Mouse (Mus musculus): ENCODE data around the gene Gtf2a1l. TPM values are rescaled to one million over a fixed set of nuclear protein-coding genes. Genes with fewer than 3 reads are reported as not detected.

Gtf2a1l gene
- polyA plus RNA-seq, 1 experiment from 2014 or later: 0.12 TPM

- H3K4me1 ChIP-seq: 0 out of 2 replicates have a peak, but pooled peaks cover 2% of the 10 kb centered on the region
- H3K27me3 ChIP-seq: no peaks in the 10 kb centered on the region
- H3K9ac ChIP-seq: no peak overlapping the region
- no peaks in the 10 kb centered on the region for H3K36me3 ChIP-seq
- H3K9me3 ChIP-seq: no peaks in the 10 kb centered on the region
- H3K4me3 ChIP-seq: no peak overlapping the region
- WGBS: 34% methylated on average over 8 of the region's 8 CpGs
- H3K4me2 ChIP-seq: peak overlapping the region; percentile 35; the same call in 1 of the 2 replicates
- ATAC-seq (ENCODE audit: borderline replicate concordance, extremely low read depth, low FRiP score, low TSS enrichment): no peak
- H3K27ac ChIP-seq: no peak overlapping the region
Measured at GRCm38 (mm10) chr17:88749646-88750045, 81.2 kb downstream of the Gtf2a1l start.

- 9% methylated on average over 17 of the region's 17 CpGs for WGBS
- Histone ChIP-seq H3K9ac (no peak overlapping the region), H3K36me3 (no peaks in the 10 kb centered on the region), H3K4me3 (no peak overlapping the region), H3K4me2 (peak overlapping the region; percentile 44), H3K27ac (no peak overlapping the region), H3K9me3 (no peaks in the 10 kb centered on the region), H3K4me1 (0 out of 2 replicates have a peak, but pooled peaks cover 3% of the 10 kb centered on the region), H3K27me3 (no peaks in the 10 kb centered on the region)
- peak; percentile 49; the same call in 1 of the 2 replicates for ATAC-seq (ENCODE audit: borderline replicate concordance, extremely low read depth, low FRiP score, low TSS enrichment)
Measured at GRCm38 (mm10) chr17:88752827-88753471, 84.5 kb downstream of the Gtf2a1l start.

DNA sequence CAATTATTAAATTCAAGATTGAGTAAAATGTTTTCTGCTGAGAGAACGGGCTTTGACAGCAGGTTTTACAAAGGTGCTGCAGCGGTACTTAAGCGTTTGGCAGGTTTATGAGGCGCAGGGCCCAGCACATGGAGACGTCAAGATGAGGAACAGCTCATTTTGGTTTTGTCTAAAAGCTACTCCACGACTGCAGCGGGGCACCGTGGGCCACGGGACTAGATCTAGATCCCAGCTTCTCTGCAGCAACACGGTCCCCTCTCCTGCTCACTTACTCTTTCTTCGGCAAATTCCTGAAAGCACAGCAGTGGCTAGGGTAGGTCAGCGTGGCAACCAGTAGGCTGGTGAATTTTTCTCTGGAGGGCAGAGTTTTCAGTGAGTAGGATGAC is 85.0 kb downstream of the Gtf2a1l start:
- Histone ChIP-seq H3K9ac (no peak overlapping the region), H3K4me1 (0 out of 2 replicates have a peak, but pooled peaks cover 7% of the 10 kb centered on the region), H3K4me3 (no peak overlapping the region), H3K27me3 (no peaks in the 10 kb centered on the region), H3K9me3 (no peaks in the 10 kb centered on the region), H3K36me3 (no peaks in the 10 kb centered on the region), H3K4me2 (peak overlapping the region; percentile 44), H3K27ac (no peak overlapping the region)
- 48% methylated on average over 12 of the region's 12 CpGs for WGBS
- ATAC-seq (ENCODE audit: borderline replicate concordance, extremely low read depth, low FRiP score, low TSS enrichment): no peak

GRCm38 (mm10) chr17:88755776-88756175 is 87.3 kb downstream of the Gtf2a1l start:
- ATAC-seq (ENCODE audit: borderline replicate concordance, extremely low read depth, low FRiP score, low TSS enrichment): no peak
- Histone ChIP-seq H3K4me3 (no peak overlapping the region), H3K9me3 (no peaks in the 10 kb centered on the region), H3K4me2 (no peak overlapping the region), H3K9ac (no peak overlapping the region), H3K27ac (no peak overlapping the region), H3K27me3 (no peaks in the 10 kb centered on the region), H3K36me3 (no peaks in the 10 kb centered on the region), H3K4me1 (0 out of 2 replicates have a peak, but pooled peaks cover 7% of the 10 kb centered on the region)
- WGBS: 66% methylated on average over 6 of the region's 6 CpGs

DNA sequence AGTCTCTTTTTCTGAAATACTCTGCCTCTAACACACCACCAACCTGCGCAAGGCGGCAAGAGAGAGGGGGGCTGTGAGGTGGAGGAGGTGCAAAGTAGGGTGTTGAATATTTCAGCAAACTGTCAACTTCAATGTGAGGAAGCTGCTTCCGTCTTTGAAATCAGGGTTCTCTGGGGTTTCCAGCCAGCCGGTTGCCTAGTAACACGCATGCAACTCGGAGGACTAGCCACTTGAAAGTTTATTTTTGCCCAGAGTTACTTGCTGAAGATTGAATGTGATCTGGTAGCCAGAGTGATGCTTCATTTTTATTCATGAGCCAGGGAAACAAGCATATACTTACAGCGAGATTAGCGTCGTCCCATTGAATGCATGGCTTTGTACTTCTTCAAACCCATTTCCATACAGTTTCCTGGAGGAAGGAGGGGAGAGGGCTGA is 89.6 kb downstream of the Gtf2a1l start:
- no peak overlapping the region for H3K4me2 ChIP-seq
- no peak overlapping the region for H3K9ac ChIP-seq

DNA sequence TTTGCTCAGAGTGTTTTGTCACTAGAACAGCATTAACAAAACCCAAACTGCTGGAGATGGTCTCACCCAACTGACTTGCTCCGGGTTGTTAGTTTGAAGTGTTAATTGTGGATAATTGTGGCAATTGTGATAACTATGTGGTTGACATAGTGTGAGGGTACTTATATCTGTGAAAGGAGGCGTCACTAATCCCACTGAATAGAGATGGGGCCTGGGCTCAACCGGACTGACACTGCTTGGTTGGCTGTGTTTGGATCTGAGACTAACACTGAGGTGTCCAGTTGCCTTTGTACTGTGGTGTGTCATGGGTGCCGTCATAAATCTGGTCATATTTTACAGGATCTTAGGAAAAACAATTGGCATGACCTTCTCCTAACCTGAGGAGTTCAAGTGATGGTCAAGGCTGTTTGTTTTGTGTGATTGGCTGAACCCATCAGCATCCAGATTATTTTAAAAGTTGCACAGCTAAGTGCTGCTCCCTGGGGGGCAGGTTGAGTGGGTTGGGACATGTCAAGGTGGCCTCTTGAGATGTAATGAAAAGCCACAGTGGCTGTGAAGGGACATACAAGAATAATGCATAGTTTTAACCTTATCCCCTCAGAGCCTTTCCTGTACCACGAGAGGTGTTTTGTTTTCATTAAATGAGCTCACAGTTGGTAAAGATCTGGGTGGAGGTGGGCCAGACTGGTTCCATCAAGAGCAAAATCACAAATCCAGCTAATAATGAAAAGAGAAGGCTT is 95.1 kb downstream of the Gtf2a1l start:
- WGBS: 43% methylated on average over 5 of the region's 5 CpGs
- Histone ChIP-seq H3K27me3 (no peaks in the 10 kb centered on the region), H3K4me2 (no peak overlapping the region), H3K27ac (no peak overlapping the region), H3K4me1 (no peaks in the 10 kb centered on the region), H3K9me3 (no peaks in the 10 kb centered on the region), H3K36me3 (no peaks in the 10 kb centered on the region), H3K4me3 (no peak overlapping the region), H3K9ac (no peak overlapping the region)
- no peak for ATAC-seq (ENCODE audit: borderline replicate concordance, extremely low read depth, low FRiP score, low TSS enrichment)

More for the DNA sequence above, 89.6 kb downstream of the Gtf2a1l start:
- H3K27me3 ChIP-seq: no peaks in the 10 kb centered on the region
- no peak overlapping the region for H3K4me3 ChIP-seq
- no peaks in the 10 kb centered on the region for H3K36me3 ChIP-seq
- ATAC-seq (ENCODE audit: borderline replicate concordance, extremely low read depth, low FRiP score, low TSS enrichment): no peak
- no peaks in the 10 kb centered on the region for H3K9me3 ChIP-seq
- no peak overlapping the region for H3K27ac ChIP-seq
- 13% methylated on average over 9 of the region's 9 CpGs for WGBS
- 0 out of 2 replicates have a peak, but pooled peaks cover 5% of the 10 kb centered on the region for H3K4me1 ChIP-seq

GRCm38 (mm10) chr17:88764136-88764485 is 95.7 kb downstream of the Gtf2a1l start:
- no peaks in the 10 kb centered on the region for H3K36me3 ChIP-seq
- H3K27ac ChIP-seq: no peak overlapping the region
- ATAC-seq (ENCODE audit: borderline replicate concordance, extremely low read depth, low FRiP score, low TSS enrichment): no peak
- H3K4me1 ChIP-seq: no peaks in the 10 kb centered on the region
- no peak overlapping the region for H3K9ac ChIP-seq
- no peaks in the 10 kb centered on the region for H3K9me3 ChIP-seq
- H3K4me3 ChIP-seq: no peak overlapping the region
- no peaks in the 10 kb centered on the region for H3K27me3 ChIP-seq
- 64% methylated on average over 3 of the region's 3 CpGs for WGBS
- no peak overlapping the region for H3K4me2 ChIP-seq

Other genes with a start within 250 kb of the Gtf2a1l start
- 19.3 and 20.5 TPM in 2 replicates for gene Foxn2, start 227.9 kb upstream of the Gtf2a1l start, polyA plus RNA-seq (2015; fragmentation: Nextera tagmentation; extraction: Ambion mirVana)
- gene Ppp1r21, start 138.5 kb upstream of the Gtf2a1l start, polyA plus RNA-seq (2015; fragmentation: Nextera tagmentation; extraction: Ambion mirVana): 21.7 and 24.4 TPM in 2 replicates
- 6.6 and 8.4 TPM in 2 replicates for gene Ston1, start 71.0 kb upstream of the Gtf2a1l start, polyA plus RNA-seq (2015; fragmentation: Nextera tagmentation; extraction: Ambion mirVana)
- gene Lhcgr, start 123.3 kb downstream of the Gtf2a1l start, polyA plus RNA-seq (2015; fragmentation: Nextera tagmentation; extraction: Ambion mirVana): 0.17 and 0.31 TPM in 2 replicates